Mouse (Mus musculus): Measurements from ENCODE around the gene Cebpg.

The Cebpg gene

DNA sequence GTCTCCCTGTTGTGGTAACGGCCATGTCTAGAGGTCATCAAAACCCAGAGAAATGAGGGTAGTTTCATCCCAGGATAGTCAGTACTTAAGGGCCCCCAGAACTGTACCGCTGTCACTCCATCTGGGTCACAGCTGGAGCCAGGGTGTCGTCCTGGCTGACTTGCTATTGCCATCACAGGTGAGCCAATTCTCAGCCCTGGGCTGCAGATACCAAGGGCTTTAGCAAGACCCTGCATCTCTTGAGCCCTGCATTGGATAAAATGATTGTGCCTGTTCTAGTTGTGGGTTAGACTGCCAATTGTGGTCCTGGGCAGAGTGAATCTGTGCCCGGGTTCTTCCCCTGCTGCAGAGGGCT is 30.1 kb downstream of the Cebpg start:
- DNase-seq (ENCODE audit: low read depth in 1 of 2, low spot score in 2 of 2), result no peak

DNA sequence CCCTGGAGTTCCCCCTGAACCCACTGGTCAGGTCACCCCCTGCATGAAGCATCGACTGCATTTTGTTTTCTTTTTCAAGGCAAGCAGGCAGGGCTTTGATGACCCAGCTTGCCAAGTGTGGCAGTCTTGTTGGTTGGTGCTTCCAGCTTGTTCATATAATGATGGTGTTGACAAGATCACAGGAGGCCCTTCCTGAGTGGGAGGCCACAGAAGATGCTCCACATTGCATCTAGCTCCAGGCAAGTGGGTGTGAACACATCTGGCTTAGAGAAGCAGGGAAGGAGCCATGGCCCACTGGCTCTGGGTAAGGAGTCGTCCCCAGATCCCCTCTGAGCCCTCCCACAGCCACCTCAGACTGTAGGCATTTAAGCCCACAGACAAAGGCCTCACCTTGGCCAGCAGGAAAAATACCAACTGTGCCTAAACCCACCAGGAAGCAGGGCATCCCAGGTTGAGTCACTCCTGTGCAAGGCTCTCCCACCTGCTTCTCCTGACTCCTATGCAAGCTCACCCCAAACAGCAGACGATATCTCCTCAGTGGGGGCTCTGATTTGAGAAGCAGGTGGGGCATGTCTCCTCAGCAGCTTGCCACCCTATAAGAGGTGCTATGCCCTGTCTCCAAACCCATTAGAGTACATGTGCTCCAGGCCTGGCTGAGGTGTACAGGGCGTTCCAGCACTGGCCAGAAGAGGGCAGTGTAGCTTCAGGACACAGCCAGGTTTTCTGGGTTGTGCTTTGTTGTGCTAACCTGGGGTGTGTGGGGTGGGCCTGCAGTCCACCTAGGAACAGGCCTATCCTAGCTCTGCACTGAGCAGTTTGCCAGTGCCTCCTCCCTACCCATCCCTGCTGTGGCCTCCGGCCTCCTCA is 30.7 kb downstream of the Cebpg start:
- DNase-seq (ENCODE audit: low read depth in 1 of 2, low spot score in 2 of 2), result peak; percentile 39 to 64

DNA sequence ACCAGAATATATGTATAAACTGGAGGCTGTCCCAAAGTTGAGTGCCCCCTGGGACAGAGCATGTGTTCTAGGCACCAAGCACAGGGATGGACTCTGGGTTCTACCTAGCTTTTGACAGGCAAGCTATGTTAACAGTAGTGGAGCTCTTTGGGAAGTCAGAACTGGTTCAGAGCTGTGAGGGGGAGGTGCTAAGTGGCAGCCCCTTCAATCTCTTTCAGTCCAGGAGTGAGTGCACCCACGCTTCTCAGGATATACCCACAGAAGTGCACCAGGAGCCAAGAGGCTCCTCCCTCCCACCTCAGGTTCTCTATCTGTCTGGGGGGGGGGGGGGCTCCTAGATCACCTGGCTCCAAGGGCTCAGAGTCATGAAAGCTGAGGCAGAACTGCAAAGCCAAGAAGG is 31.9 kb downstream of the Cebpg start:
- no peak for DNase-seq (ENCODE audit: low read depth in 1 of 2, low spot score in 2 of 2)

DNA sequence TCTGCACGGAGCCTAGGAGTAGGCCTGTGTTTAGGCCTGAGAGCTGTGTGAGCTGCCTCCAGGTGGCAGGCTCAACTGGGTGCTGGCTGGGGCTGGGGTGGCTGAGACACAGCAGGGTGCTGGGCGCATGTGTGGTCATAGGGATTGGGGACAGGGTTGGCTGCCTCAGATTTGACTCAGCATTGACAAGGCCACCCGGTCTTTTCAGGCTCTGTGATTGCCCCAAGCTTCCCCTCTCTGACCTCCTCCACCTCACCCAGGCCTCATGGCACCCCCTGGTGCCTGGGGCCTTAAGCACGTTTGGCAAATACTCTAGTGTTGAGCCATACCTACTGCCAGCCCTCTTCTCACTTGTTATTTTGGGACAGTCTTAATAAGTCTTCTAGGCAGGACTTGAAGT is 33.1 kb downstream of the Cebpg start:
- DNase-seq (ENCODE audit: low read depth in 1 of 2, low spot score in 2 of 2), result no peak

DNA sequence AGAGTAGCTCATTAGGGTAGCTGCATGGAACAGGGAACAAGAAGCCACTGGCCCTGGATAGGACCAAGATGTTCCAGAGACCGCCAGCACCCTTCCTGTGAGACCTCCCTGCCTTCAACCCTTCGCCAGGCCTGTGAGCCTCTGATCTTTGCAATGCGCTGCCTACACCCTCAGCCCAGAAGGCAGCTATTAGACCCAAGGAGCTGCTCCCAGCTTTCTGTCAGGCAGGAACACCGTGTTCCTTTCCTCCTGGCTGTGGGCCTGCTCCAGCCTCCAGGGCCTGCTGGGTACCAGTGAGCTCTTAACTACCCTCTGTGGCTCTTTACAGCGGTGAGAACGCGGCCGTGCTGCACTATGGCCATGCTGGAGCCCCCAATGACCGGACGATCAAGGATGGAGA is 35.0 kb downstream of the Cebpg start:
- DNase-seq (ENCODE audit: low read depth in 1 of 2, low spot score in 2 of 2), result no peak

DNA sequence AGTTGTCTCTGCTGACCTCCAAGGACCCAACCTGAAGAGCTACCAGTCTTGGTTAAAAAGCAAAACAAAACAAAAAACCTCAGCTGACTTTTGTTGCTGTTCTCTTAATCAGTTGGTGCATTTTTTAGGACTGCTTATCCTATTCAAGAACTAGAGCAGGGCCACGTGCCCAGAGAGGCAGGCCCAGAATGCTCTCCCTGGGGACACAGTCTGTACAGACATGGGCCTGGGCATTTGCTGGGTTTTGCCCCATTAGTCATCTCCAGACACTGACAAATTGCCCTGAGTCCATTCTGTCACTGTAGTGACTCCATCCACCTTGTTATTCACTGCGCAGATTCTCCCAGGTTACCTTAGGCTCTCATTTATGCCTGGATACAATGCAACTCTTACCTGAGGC is 41.1 kb downstream of the Cebpg start:
- no peak for DNase-seq (ENCODE audit: low read depth in 1 of 2, low spot score in 2 of 2)

DNA sequence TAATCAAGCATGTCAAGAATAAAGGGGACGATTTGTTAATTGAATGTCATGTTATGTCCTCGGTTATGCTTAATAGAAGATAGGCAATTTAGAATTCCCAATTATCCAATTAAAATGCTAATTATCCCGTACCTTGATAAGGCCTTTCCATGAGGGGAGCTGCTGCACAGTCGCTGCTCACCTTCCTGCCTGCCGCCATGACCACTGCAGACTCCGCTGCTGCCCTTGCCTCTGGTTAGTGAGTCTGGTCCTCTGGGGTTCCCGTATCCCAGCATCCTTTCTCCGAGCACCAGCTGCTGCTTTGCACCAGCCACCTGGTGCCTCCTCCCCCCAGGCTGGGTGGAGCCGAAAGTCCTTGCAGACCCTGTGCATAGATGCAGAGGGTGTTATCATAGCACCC is 43.1 kb downstream of the Cebpg start:
- DNase-seq (ENCODE audit: low read depth in 1 of 2, low spot score in 2 of 2), result no peak

DNA sequence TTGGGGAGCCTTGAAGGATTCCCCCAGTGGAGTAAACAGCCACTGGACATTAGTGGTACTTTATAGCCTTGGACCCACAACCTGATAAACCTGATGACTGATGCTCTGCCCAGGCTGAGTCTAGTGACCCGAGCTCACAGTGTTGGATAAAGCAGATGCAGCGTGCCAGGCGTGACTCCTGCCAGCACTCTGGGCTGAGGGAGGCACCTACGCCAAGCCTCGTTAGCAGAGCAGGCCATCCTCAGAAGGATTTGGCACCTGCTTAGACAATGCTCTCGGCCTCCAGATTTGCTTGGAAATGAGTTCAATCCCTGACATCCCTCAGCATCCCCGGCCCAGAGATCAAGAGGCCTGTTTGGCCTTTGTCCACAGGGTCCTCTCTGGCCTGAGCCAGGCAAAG is 49.7 kb downstream of the Cebpg start:
- DNase-seq (ENCODE audit: low read depth in 1 of 2, low spot score in 2 of 2), result no peak

DNA sequence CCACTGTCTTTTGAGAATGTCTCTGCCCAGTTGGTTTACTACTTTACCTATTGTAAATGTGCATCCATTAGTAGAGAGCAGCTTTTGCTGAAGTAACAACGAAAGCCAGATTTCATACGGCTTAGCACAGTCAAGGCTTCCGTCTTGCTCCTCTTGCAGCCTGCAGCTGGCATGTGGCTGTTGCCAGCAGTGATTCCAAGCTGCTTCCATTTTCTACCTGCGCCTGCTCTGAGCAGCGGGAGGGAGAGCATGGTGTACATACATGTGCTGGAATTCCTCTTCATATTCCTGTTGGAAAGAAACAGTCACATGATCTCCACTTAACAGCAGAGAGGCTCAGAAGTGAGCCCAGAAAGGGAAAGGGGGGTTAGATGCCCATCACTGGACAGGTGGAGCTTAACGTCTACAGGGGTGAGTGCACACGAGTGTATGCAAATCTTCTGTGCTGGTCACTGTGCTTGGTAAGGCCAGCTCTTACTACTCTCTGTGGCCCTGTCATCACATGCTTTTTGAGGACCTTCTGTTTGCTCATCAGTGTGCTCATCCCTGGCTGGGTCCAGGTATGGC is 53.1 kb downstream of the Cebpg start:
- DNase-seq (ENCODE audit: low read depth in 1 of 2, low spot score in 2 of 2), result no peak

DNA sequence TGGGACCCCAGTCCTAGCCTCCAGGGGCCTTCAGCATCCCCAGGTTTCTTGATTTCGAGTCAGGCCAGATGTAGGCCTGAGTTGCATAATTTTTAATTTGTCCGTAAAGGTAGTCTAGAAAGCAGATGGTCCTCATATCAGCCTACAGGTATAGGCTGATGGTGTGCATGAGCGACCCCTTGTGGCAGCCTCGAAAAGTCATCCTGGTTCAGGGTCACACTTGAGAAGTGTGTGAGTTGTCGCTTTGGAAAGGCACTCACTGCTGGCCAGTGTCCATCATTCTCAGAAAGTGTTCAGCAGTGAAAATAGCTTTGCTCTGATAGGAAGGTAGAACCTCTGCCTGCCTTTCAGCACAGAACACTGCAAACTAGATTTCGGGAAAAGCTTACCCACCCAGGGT is 55.5 kb downstream of the Cebpg start:
- no peak for DNase-seq (ENCODE audit: low read depth in 1 of 2, low spot score in 2 of 2)
